Mouse (Mus musculus) kidney, embryonic 14.5 days (tissue): Measurements from ENCODE around the gene Lama2. TPM values are rescaled to one million over a fixed set of nuclear protein-coding genes. Genes with fewer than 3 reads are reported as not detected.
"Not testable (repeated sequence)": the region's sequence is repeated elsewhere in the genome, so short reads cannot be mapped to it uniquely, and the experiment has no call there.

ENCODE experiments used
- ATAC-seq: fragments of 200-750 bp; cut with Nextera tagmentation; 2 replicates; pipeline ENCODE4 v1.8.0; 2017; ENCODE audit warnings: moderate number of reproducible peaks, mild to moderate bottlenecking, moderate TSS enrichment, moderate library complexity; ENCODE audit not compliant: low FRiP score, low TSS enrichment
- H3K27ac ChIP-seq: fragments of 300-500 bp; sonication (generic); 2 replicates; pipeline ENCODE4 v1.5.1; 2014; ENCODE audit warnings: low read depth, mild to moderate bottlenecking, low read length, moderate library complexity, mixed read lengths
- H3K27me3 ChIP-seq: fragments of 300-500 bp; sonication (generic); 2 replicates; pipeline ENCODE4 v1.6.1; 2014; ENCODE audit warnings: mild to moderate bottlenecking, low read length; ENCODE audit not compliant: control insufficient read depth, insufficient read depth
- H3K36me3 ChIP-seq: fragments of 300-500 bp; sonication (generic); 2 replicates; pipeline ENCODE4 v1.6.1; 2014; ENCODE audit warnings: low read length, mixed read lengths; ENCODE audit not compliant: control insufficient read depth, insufficient read depth
- H3K4me1 ChIP-seq: fragments of 300-500 bp; sonication (generic); 2 replicates; pipeline ENCODE4 v1.6.1; 2014; ENCODE audit warnings: low read length, mixed read lengths; ENCODE audit not compliant: control insufficient read depth, insufficient read depth
- H3K4me2 ChIP-seq: fragments of 300-500 bp; sonication (generic); replicated peaks from 2 replicates; pipeline ENCODE4 v1.6.1; 2014; ENCODE audit warnings: low read depth, mild to moderate bottlenecking, low read length
- H3K4me3 ChIP-seq: fragments of 300-500 bp; sonication (generic); 2 replicates; pipeline ENCODE4 v1.5.1; 2014; ENCODE audit warnings: mild to moderate bottlenecking, low read length
- H3K9ac ChIP-seq: fragments of 300-500 bp; sonication (generic); 2 replicates; pipeline ENCODE4 v1.6.1; 2014; ENCODE audit warnings: low read depth, mild to moderate bottlenecking, low read length, moderate library complexity
- H3K9me3 ChIP-seq: fragments of 300-500 bp; sonication (generic); 2 replicates; pipeline ENCODE4 v1.6.1; 2016; ENCODE audit warnings: low read length; ENCODE audit not compliant: control insufficient read depth
- WGBS: fragments of 180-500 bp; shearing (Covaris S2); extraction: QIAGEN DNeasy Blood & Tissue Kit; methylation state at CpG from one replicate; pipeline ENCODE4 v1.1.7; 2014; 5-methylcytosine and 5-hydroxymethylcytosine counted together
- polyA plus RNA-seq: library from polyadenylated mRNA; unstranded; fragments of >200 nt; fragmentation: Nextera tagmentation; extraction: Ambion mirVana; gene quantifications from 2 replicates; pipeline ENCODE4 v1.2.1, GENCODE M21; 2014

Gene Lama2
- polyA plus RNA-seq, 1 experiment from 2014 or later: 18.1 TPM

- no peaks in the 10 kb centered on the region for H3K36me3 ChIP-seq
- H3K9me3 ChIP-seq: no peaks in the 10 kb centered on the region
- H3K9ac ChIP-seq: no peak overlapping the region
- H3K27me3 ChIP-seq: no peaks in the 10 kb centered on the region
- WGBS: 70% methylated on average over 8 of the region's 8 CpGs
- H3K27ac ChIP-seq: no peak overlapping the region
- H3K4me1 ChIP-seq: no peaks in the 10 kb centered on the region
- no peak overlapping the region for H3K4me2 ChIP-seq
- no peak for ATAC-seq
- no peak overlapping the region for H3K4me3 ChIP-seq
Measured at GRCm38 (mm10) chr10:26993971-26994761, 625.4 kb downstream of the Lama2 start.

- no peak overlapping the region for H3K4me2 ChIP-seq
- H3K9me3 ChIP-seq: no peaks in the 10 kb centered on the region
- H3K36me3 ChIP-seq: no peaks in the 10 kb centered on the region
- H3K9ac ChIP-seq: no peak overlapping the region
- H3K4me1 ChIP-seq: no peaks in the 10 kb centered on the region
- H3K27ac ChIP-seq: no peak overlapping the region
- H3K4me3 ChIP-seq: no peak overlapping the region
- no peaks in the 10 kb centered on the region for H3K27me3 ChIP-seq
- 38% methylated on average over 1 of the region's 1 CpGs for WGBS
- no peak for ATAC-seq
Measured at GRCm38 (mm10) chr10:26985451-26985850, 634.1 kb downstream of the Lama2 start.

GRCm38 (mm10) chr10:26984082-26984481 lies 635.5 kb downstream of the Lama2 start:
- H3K27ac ChIP-seq, ATAC-seq: not testable (repeated sequence)
- 86% methylated on average over 5 of the region's 5 CpGs for WGBS

GRCm38 (mm10) chr10:26983583-26983982 lies 636.0 kb downstream of the Lama2 start:
- Histone ChIP-seq H3K27ac (no peak overlapping the region), H3K9ac (no peak overlapping the region), H3K27me3 (no peaks in the 10 kb centered on the region), H3K4me2 (no peak overlapping the region), H3K4me1 (no peaks in the 10 kb centered on the region), H3K36me3 (no peaks in the 10 kb centered on the region), H3K4me3 (no peak overlapping the region), H3K9me3 (no peaks in the 10 kb centered on the region)
- ATAC-seq: no peak
- 68% methylated on average over 1 of the region's 1 CpGs for WGBS

More at GRCm38 (mm10) chr10:26984082-26984481, 635.5 kb downstream of the Lama2 start:
- not testable (repeated sequence) for H3K4me2 ChIP-seq, H3K9me3 ChIP-seq, H3K27me3 ChIP-seq, H3K36me3 ChIP-seq, H3K9ac ChIP-seq, H3K4me3 ChIP-seq, H3K4me1 ChIP-seq

- no peaks in the 10 kb centered on the region for H3K27me3 ChIP-seq
- no peaks in the 10 kb centered on the region for H3K36me3 ChIP-seq
- H3K4me3 ChIP-seq: no peak overlapping the region
- H3K27ac ChIP-seq: no peak overlapping the region
- H3K9ac ChIP-seq: no peak overlapping the region
- ATAC-seq: no peak
- 81% methylated on average over 2 of the region's 2 CpGs for WGBS
- H3K4me1 ChIP-seq: no peaks in the 10 kb centered on the region
- H3K9me3 ChIP-seq: no peaks in the 10 kb centered on the region
- H3K4me2 ChIP-seq: no peak overlapping the region
Measured at GRCm38 (mm10) chr10:26982621-26983020, 636.9 kb downstream of the Lama2 start.

GRCm38 (mm10) chr10:26975372-26975771 lies 644.2 kb downstream of the Lama2 start:
- Histone ChIP-seq H3K9ac (no peak overlapping the region), H3K27me3 (no peaks in the 10 kb centered on the region), H3K9me3 (no peaks in the 10 kb centered on the region), H3K36me3 (no peaks in the 10 kb centered on the region), H3K4me1 (no peaks in the 10 kb centered on the region), H3K4me2 (no peak overlapping the region), H3K27ac (no peak overlapping the region), H3K4me3 (no peak overlapping the region)
- WGBS: 93% methylated on average over 3 of the region's 3 CpGs
- no peak for ATAC-seq

GRCm38 (mm10) chr10:26974224-26974623 lies 645.3 kb downstream of the Lama2 start:
- 78% methylated on average over 1 of the region's 1 CpGs for WGBS
- Histone ChIP-seq H3K36me3 (no peaks in the 10 kb centered on the region), H3K4me3 (no peak overlapping the region), H3K4me2 (no peak overlapping the region), H3K27ac (no peak overlapping the region), H3K4me1 (no peaks in the 10 kb centered on the region), H3K27me3 (no peaks in the 10 kb centered on the region), H3K9me3 (no peaks in the 10 kb centered on the region), H3K9ac (no peak overlapping the region)
- ATAC-seq: no peak

GRCm38 (mm10) chr10:26973575-26973974 lies 646.0 kb downstream of the Lama2 start:
- Histone ChIP-seq H3K4me3 (no peak overlapping the region), H3K9ac (no peak overlapping the region), H3K4me2 (no peak overlapping the region), H3K27me3 (no peaks in the 10 kb centered on the region), H3K36me3 (no peaks in the 10 kb centered on the region), H3K4me1 (no peaks in the 10 kb centered on the region), H3K9me3 (no peaks in the 10 kb centered on the region), H3K27ac (no peak overlapping the region)
- ATAC-seq: no peak
- 98% methylated on average over 2 of the region's 2 CpGs for WGBS

GRCm38 (mm10) chr10:26958513-26958912 lies 661.0 kb downstream of the Lama2 start:
- no peak overlapping the region for H3K27ac ChIP-seq
- H3K4me1 ChIP-seq: no peaks in the 10 kb centered on the region
- H3K9ac ChIP-seq: no peak overlapping the region
- H3K9me3 ChIP-seq: no peaks in the 10 kb centered on the region
- ATAC-seq: no peak
- no peak overlapping the region for H3K4me3 ChIP-seq
- WGBS: 84% methylated on average over 3 of the region's 3 CpGs
- no peaks in the 10 kb centered on the region for H3K27me3 ChIP-seq
- no peaks in the 10 kb centered on the region for H3K36me3 ChIP-seq
- H3K4me2 ChIP-seq: no peak overlapping the region
